ENCODE assay signal across 8 mouse cellular contexts in the genomic region with DNA sequence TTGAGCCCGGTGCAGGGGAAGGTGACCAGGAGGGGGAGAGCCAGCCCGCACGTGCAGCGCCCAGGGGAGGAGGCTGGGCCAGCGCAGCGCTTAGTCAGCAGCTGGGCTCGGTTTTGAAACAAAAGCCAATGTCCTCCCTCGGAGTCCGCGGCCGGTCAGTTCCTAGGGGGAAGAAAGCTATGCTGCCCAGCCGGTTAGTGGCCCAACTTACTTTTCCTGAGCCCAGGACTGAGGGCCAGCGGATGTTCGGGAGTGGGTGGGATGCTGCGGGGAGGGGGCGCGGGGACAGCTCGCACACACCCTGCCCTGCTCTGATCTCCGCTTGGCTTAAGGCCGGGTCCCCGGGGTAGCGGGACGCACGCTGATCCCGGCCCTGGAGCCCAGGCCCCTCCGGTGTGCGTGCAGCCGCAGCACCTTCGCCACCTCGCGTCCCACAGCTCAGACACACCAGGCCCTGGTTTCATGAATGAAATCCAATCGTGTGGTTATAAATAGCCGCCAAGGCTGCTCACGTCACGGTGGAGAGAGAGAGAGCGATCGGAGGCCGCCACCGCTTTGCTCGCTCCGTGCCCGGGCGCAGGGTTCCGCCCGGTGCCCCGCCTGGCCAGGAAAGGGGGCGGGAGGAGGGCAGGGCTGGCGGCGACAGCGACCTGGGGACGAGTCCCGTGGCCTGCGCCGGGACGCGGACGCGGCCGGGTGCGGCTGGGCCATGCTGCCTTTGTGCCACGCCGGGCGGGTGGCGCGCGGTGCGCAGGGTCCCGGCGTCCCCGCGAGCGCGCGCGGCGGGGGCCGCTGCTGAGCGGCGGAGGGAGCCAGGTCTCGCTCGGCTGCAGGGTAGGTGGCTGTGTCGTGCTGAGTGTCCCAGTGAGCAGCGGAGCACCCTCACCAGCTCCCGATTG. TPM values are rescaled to one million over a fixed set of nuclear protein-coding genes. Genes with fewer than 3 reads are reported as not detected.
DNase-seq lines count a peak whose midpoint lies in the region; ATAC-seq and TF ChIP-seq lines count a peak whose summit lies in the region.

A gene (minus strand): TSS at position 557 of the 899 bp plus-strand sequence.

- peak; percentile 69 to 71 for DNase-seq in B cell, adult 2 months
- peak; percentile 95 for DNase-seq in heart, postnatal 0 days (ENCODE audit: low spot score)
- DNase-seq in kidney, postnatal 4 days, result peak; percentile 85 to 90
- peak; percentile 85 for DNase-seq in neural tube, embryonic 10.5 days (ENCODE audit: extremely low spot score, low spot score)

- TF ChIP-seq CTCF in heart, postnatal 0 days (IDR thresholded peaks at IDR 0.05; ENCODE audit: low read depth), result 0 out of 2 replicates have a peak, but pooled peaks have one; percentile 10

- under 1% methylated on average over 59 of the region's 84 CpGs for WGBS in forebrain, embryonic 13.5 days
- under 1% methylated on average over 66 of the region's 84 CpGs for WGBS in heart, postnatal 0 days
- under 1% methylated on average over 80 of the region's 84 CpGs for WGBS in liver, embryonic 15.5 days (ENCODE audit: insufficient replicate concordance)
- WGBS in stomach, embryonic 14.5 days, result under 1% methylated on average over 83 of the region's 84 CpGs

- no peaks in the 10 kb centered on the region for H3K27me3 ChIP-seq in forebrain, embryonic 13.5 days
- H3K27me3 ChIP-seq in heart, postnatal 0 days (ENCODE audit: control insufficient read depth, insufficient read depth, low read length), result no peaks in the 10 kb centered on the region
- peaks cover 34% of the 10 kb centered on the region for H3K27me3 ChIP-seq in liver, embryonic 15.5 days
- H3K27me3 ChIP-seq in stomach, embryonic 14.5 days (ENCODE audit: control insufficient read depth, insufficient read depth, low read length), result no peaks in the 10 kb centered on the region

- no peaks in the 10 kb centered on the region for H3K9me3 ChIP-seq in forebrain, embryonic 13.5 days (replicated peaks)
- no peaks in the 10 kb centered on the region for H3K9me3 ChIP-seq in heart, postnatal 0 days (replicated peaks; ENCODE audit: control insufficient read depth, low read length)
- H3K9me3 ChIP-seq in liver, embryonic 15.5 days (replicated peaks), result no peaks in the 10 kb centered on the region
- peaks cover 5% of the 10 kb centered on the region; the same call in 1 of the 2 replicates for H3K9me3 ChIP-seq in stomach, embryonic 14.5 days (ENCODE audit: control insufficient read depth, low read depth, low read length)

- peak within 1 kb of the TSS; percentile 93 for H3K9ac ChIP-seq in forebrain, embryonic 13.5 days
- H3K9ac ChIP-seq in heart, postnatal 0 days (replicated peaks; ENCODE audit: low read depth, low read length), result peak within 1 kb of the TSS; percentile 76
- peak within 1 kb of the TSS; percentile 62 for H3K9ac ChIP-seq in liver, embryonic 15.5 days
- peak within 1 kb of the TSS; percentile 93 for H3K9ac ChIP-seq in stomach, embryonic 14.5 days (replicated peaks; ENCODE audit: low read depth, low read length)

- TF ChIP-seq EP300 in heart, postnatal 0 days (IDR thresholded peaks at IDR 0.05; ENCODE audit: low read depth), result peak; percentile 51; the same call in 1 of the 2 replicates

- H3K4me2 ChIP-seq in forebrain, embryonic 13.5 days, result peak within 1 kb of the TSS; percentile 82
- H3K4me2 ChIP-seq in heart, postnatal 0 days (ENCODE audit: low read depth, low read length), result peak within 1 kb of the TSS; percentile 98
- peak within 1 kb of the TSS; percentile 77 for H3K4me2 ChIP-seq in liver, embryonic 15.5 days
- peak within 1 kb of the TSS; percentile 70 for H3K4me2 ChIP-seq in stomach, embryonic 14.5 days (replicated peaks; ENCODE audit: low read depth, low read length)

- H3K4me1 ChIP-seq in brown adipose tissue, adult 24 weeks (ENCODE audit: control insufficient read depth, insufficient read depth, insufficient read length, low read length), result peaks cover 3% of the 10 kb centered on the region; the same call in 1 of the 2 replicates
- peaks cover 16% of the 10 kb centered on the region for H3K4me1 ChIP-seq in forebrain, embryonic 13.5 days
- peaks cover 9% of the 10 kb centered on the region; the same call in 1 of the 2 replicates for H3K4me1 ChIP-seq in heart, postnatal 0 days (ENCODE audit: control insufficient read depth, insufficient read depth)
- peaks cover 31% of the 10 kb centered on the region for H3K4me1 ChIP-seq in liver, embryonic 15.5 days (replicated peaks)
- H3K4me1 ChIP-seq in stomach, embryonic 14.5 days (ENCODE audit: control insufficient read depth, insufficient read depth, low read length), result peaks cover 7% of the 10 kb centered on the region; the same call in 1 of the 2 replicates

- ATAC-seq in forebrain, embryonic 13.5 days, result peak; percentile 92
- peak; percentile 94 for ATAC-seq in heart, postnatal 0 days (ENCODE audit: insufficient read depth, low read depth)
- peak; percentile 89 for ATAC-seq in liver, embryonic 15.5 days (ENCODE audit: insufficient read depth)
- peak; percentile 88 for ATAC-seq in stomach, embryonic 14.5 days (ENCODE audit: insufficient number of reproducible peaks, insufficient read depth, low FRiP score, low read depth)

- H3K36me3 ChIP-seq in forebrain, embryonic 13.5 days (ENCODE audit: poor library complexity, severe bottlenecking), result peaks cover 10% of the 10 kb centered on the region
- no peaks in the 10 kb centered on the region; the same call in 1 of the 2 replicates for H3K36me3 ChIP-seq in heart, postnatal 0 days (replicated peaks; ENCODE audit: control insufficient read depth, insufficient read depth, low read length)
- 0 out of 2 replicates have a peak, but pooled peaks cover 3% of the 10 kb centered on the region for H3K36me3 ChIP-seq in liver, embryonic 15.5 days (replicated peaks)
- peaks cover 17% of the 10 kb centered on the region for H3K36me3 ChIP-seq in stomach, embryonic 14.5 days (ENCODE audit: control insufficient read depth, insufficient read depth, low read length)

- peak within 1 kb of the TSS; percentile 68 for H3K4me3 ChIP-seq in brown adipose tissue, adult 24 weeks (ENCODE audit: insufficient read depth, low read depth, low read length)
- peak within 1 kb of the TSS; percentile 64 for H3K4me3 ChIP-seq in forebrain, embryonic 13.5 days
- H3K4me3 ChIP-seq in heart, postnatal 0 days (ENCODE audit: low read depth, low read length), result peak within 1 kb of the TSS; percentile 80
- peak within 1 kb of the TSS; percentile 64 for H3K4me3 ChIP-seq in liver, embryonic 15.5 days (replicated peaks)
- H3K4me3 ChIP-seq in stomach, embryonic 14.5 days (ENCODE audit: low read depth, low read length), result peak within 1 kb of the TSS; percentile 76

- peak within 1 kb of the TSS; percentile 84 for H3K27ac ChIP-seq in brown adipose tissue, adult 24 weeks (replicated peaks; ENCODE audit: low read depth, low read length)
- H3K27ac ChIP-seq in forebrain, embryonic 13.5 days, result peak within 1 kb of the TSS; percentile 96
- H3K27ac ChIP-seq in heart, postnatal 0 days (ENCODE audit: low read depth), result peak within 1 kb of the TSS; percentile 99
- H3K27ac ChIP-seq in liver, embryonic 15.5 days (replicated peaks), result peak within 1 kb of the TSS; percentile 87
- H3K27ac ChIP-seq in stomach, embryonic 14.5 days (ENCODE audit: low read length), result peak within 1 kb of the TSS; percentile 100

RNA-seq across cellular contexts. Expression of the gene that starts here (rescaled TPM):
- polyA plus RNA-seq in brown adipose tissue, adult 24 weeks (2012; ENCODE audit: insufficient read depth, insufficient read length, missing spikeins), result 1.4 and 3.2 TPM in 2 replicates
- polyA plus RNA-seq in forebrain, embryonic 13.5 days (2015; fragmentation: Nextera tagmentation; extraction: Ambion mirVana), result 0.94 and 1.2 TPM in 2 replicates
- total RNA-seq in heart, postnatal 0 days (2014; rRNA removed; ENCODE audit: low replicate concordance), result 1.5 and 1.7 TPM in 2 replicates
- 2.2 and 2.3 TPM in 2 replicates for polyA plus RNA-seq in heart, postnatal 0 days (2015; fragmentation: Nextera tagmentation; extraction: Ambion mirVana)
- polyA plus RNA-seq in liver, embryonic 15.5 days (2015; fragmentation: Nextera tagmentation; extraction: Ambion mirVana), result 0.33 and 0.47 TPM in 2 replicates
- 3.4 and 3.5 TPM in 2 replicates for polyA plus RNA-seq in stomach, embryonic 14.5 days (2014; fragmentation: Nextera tagmentation; extraction: Ambion mirVana)

Comparison
In these comparisons a context has a peak if more than half of its experiments do, and no peak if none do; other contexts are left out.
1. Peak in every context shown above with its lines: DNase-seq, ATAC-seq, H3K4me3 ChIP-seq and H3K27ac ChIP-seq.
2. Peak in ATAC-seq, H3K4me3 ChIP-seq, H3K27ac ChIP-seq, H3K9ac ChIP-seq and H3K4me2 ChIP-seq in liver, embryonic 15.5 days; RNA of the gene not detected or under 1 TPM.